Mouse (Mus musculus) liver, postnatal 0 days (tissue): ENCODE data around the gene Efcab7. TPM values are rescaled to one million over a fixed set of nuclear protein-coding genes. Genes with fewer than 3 reads are reported as not detected.
A peak's percentile ranks its signal among the peaks of the same experiment; 100 is the strongest.

Source experiments
- ATAC-seq: fragments of 200-750 bp; cut with Nextera tagmentation; 2 replicates; pipeline ENCODE4 v1.8.0; 2017; ENCODE audit warnings: mild to moderate bottlenecking, moderate library complexity
- DNase-seq: peaks from one replicate; pipeline ENCODE4 v3.0.0-alpha.2; 2016
- H3K27ac ChIP-seq: fragments of 300-500 bp; sonication (generic); 2 replicates; pipeline ENCODE4 v1.5.1; 2014; ENCODE audit warnings: antibody characterized with exemption, moderate library complexity, mild to moderate bottlenecking, low read depth
- H3K27me3 ChIP-seq: fragments of 300-500 bp; sonication (generic); 2 replicates; pipeline ENCODE4 v1.6.1; 2014; ENCODE audit warnings: low read length, control low read depth, mixed read lengths; ENCODE audit not compliant: insufficient read depth
- H3K36me3 ChIP-seq: fragments of 300-500 bp; sonication (generic); replicated peaks from 2 replicates; pipeline ENCODE4 v1.6.1; 2014; ENCODE audit warnings: mild to moderate bottlenecking, control low read depth, low read length, moderate library complexity, mixed read lengths; ENCODE audit not compliant: insufficient read depth
- H3K4me1 ChIP-seq: fragments of 300-500 bp; sonication (generic); 2 replicates; pipeline ENCODE4 v1.6.1; 2014; ENCODE audit warnings: antibody characterized with exemption, mild to moderate bottlenecking, control low read depth; ENCODE audit not compliant: insufficient read depth
- H3K4me2 ChIP-seq: fragments of 300-500 bp; sonication (generic); 2 replicates; pipeline ENCODE4 v1.6.1; 2014; ENCODE audit warnings: low read depth, mild to moderate bottlenecking, low read length, moderate library complexity, mixed read lengths
- H3K4me3 ChIP-seq: fragments of 300-500 bp; sonication (generic); 2 replicates; pipeline ENCODE4 v1.5.1; 2014; ENCODE audit warnings: low read depth, low read length
- H3K9ac ChIP-seq: fragments of 300-500 bp; sonication (generic); replicated peaks from 2 replicates; pipeline ENCODE4 v1.6.1; 2014; ENCODE audit warnings: mild to moderate bottlenecking, moderate library complexity
- H3K9me3 ChIP-seq: fragments of 300-500 bp; sonication (generic); 2 replicates; pipeline ENCODE4 v1.6.1; 2016; ENCODE audit warnings: mild to moderate bottlenecking, control low read depth, low read length, mixed read lengths
- CTCF ChIP-seq: sonication (generic); IDR thresholded peaks from 2 replicates; pipeline ENCODE4 v1.5.1; 2016; ENCODE audit warnings: antibody characterized with exemption, low read depth
- EP300 ChIP-seq: IDR thresholded peaks from 2 replicates; pipeline ENCODE4 v1.6.1; 2016; ENCODE audit warnings: antibody characterized with exemption, low read depth, mild to moderate bottlenecking
- WGBS: fragments of 180-500 bp; shearing (Covaris S2); extraction: QIAGEN DNeasy Blood & Tissue Kit; methylation state at CpG from one replicate; pipeline ENCODE4 v1.1.7; 2014; ENCODE audit not compliant: insufficient replicate concordance; 5-methylcytosine and 5-hydroxymethylcytosine counted together
- polyA plus RNA-seq: library from polyadenylated mRNA; unstranded; fragments of >200 nt; fragmentation: Nextera tagmentation; extraction: Ambion mirVana; gene quantifications from 2 replicates; pipeline ENCODE4 v1.2.1, GENCODE M21; 2015

The Efcab7 gene
- polyA plus RNA-seq, 1 experiment from 2014 or later, result 3.0 TPM

DNA sequence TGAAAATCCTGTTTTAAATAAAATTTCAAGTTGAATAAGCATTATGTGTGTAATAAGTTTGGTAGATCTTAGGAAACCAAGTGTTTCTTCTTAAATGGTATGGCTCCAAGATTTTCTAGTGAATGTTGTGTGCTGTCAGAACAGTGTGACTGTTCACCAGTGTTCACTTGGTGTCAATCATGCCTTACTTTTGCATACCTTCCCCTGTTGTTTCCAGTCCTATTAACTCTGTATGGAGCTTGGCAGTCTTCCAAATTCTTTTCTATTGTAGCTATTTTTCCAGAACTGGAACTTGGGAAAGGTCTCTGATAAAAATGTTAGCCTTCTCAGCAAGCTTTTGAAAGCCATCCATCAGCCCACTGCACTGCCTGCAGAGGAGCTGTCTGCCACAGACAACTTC, 53.4 kb downstream of the Efcab7 start:
- Histone ChIP-seq H3K9me3 (no peaks in the 10 kb centered on the region), H3K27me3 (no peaks in the 10 kb centered on the region), H3K4me1 (no peaks in the 10 kb centered on the region), H3K36me3 (no peaks in the 10 kb centered on the region), H3K4me2 (no peak overlapping the region), H3K27ac (no peak overlapping the region), H3K4me3 (no peak overlapping the region), H3K9ac (no peak overlapping the region)
- no peak for ATAC-seq
- no peak for TF ChIP-seq EP300
- no peak for TF ChIP-seq CTCF
- no peak for DNase-seq

DNA sequence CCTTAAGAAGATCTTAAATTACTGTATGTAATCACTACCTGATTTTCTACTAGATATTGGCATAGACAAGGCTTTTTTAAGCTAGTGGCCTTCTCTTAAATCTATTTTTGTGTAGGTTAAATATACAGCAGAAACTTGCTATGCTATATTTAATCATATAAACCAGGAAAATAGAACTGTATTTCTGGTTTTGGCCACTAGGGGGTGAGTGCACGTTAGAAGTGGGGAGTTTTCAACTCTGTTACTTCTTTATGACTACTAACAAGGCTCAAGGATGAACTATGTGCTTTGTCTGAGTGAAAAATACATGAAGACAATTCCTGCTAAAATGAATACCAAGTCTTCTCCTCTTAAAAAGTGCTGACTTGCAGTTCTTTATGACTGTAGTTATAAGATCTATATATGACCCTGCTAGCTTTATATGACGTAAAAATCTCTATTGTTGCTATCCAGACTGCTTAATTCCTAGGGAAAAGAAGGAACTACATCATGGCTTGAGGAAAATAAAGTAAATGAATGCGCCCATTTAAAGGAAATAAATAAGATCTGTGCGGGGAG, 85.0 kb downstream of the Efcab7 start:
- WGBS, result 63% methylated on average over 4 of the region's 4 CpGs
- Histone ChIP-seq H3K9ac (no peak overlapping the region), H3K27ac (no peak overlapping the region), H3K36me3 (no peaks in the 10 kb centered on the region), H3K9me3 (no peaks in the 10 kb centered on the region), H3K4me1 (no peaks in the 10 kb centered on the region), H3K4me3 (no peak overlapping the region), H3K4me2 (no peak overlapping the region), H3K27me3 (no peaks in the 10 kb centered on the region)
- TF ChIP-seq CTCF (peak; percentile 77), EP300 (no peak)
- ATAC-seq (no peak), DNase-seq (no peak)

DNA sequence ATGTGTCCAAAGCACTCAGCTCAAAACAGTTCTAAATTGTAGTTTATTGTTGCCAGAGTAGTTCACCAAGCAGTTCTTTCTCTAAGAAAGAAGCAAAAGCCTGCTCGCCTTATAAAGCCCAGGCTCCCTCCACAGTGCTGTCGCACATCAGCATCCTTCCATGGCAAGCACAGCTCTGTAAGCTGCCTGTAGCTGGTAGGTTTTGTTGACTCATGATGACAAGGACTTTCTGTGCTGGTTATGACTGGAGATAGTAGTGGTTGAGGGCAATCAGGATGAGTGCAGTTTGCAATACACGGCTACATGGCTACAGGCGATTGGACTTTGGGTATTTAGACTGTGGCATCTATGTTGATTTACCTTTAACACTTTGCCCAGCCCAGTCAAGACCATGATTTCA, 97.4 kb downstream of the Efcab7 start:
- H3K4me2 ChIP-seq, result no peak overlapping the region
- TF ChIP-seq CTCF (no peak), EP300 (peak; percentile 36; the same call in 1 of the 2 replicates)
- peak overlapping the region; percentile 60; the same call in 1 of the 2 replicates for H3K27ac ChIP-seq
- H3K9me3 ChIP-seq, result no peaks in the 10 kb centered on the region
- no peaks in the 10 kb centered on the region for H3K27me3 ChIP-seq
- peaks cover 9% of the 10 kb centered on the region for H3K4me1 ChIP-seq
- peak; percentile 2; the same call in 1 of the 2 replicates for ATAC-seq
- no peak overlapping the region for H3K4me3 ChIP-seq
- H3K36me3 ChIP-seq, result no peaks in the 10 kb centered on the region
- no peak for DNase-seq
- whole genome bisulfite sequencing, result 65% methylated on average over 4 of the region's 4 CpGs
- H3K9ac ChIP-seq, result no peak overlapping the region

DNA sequence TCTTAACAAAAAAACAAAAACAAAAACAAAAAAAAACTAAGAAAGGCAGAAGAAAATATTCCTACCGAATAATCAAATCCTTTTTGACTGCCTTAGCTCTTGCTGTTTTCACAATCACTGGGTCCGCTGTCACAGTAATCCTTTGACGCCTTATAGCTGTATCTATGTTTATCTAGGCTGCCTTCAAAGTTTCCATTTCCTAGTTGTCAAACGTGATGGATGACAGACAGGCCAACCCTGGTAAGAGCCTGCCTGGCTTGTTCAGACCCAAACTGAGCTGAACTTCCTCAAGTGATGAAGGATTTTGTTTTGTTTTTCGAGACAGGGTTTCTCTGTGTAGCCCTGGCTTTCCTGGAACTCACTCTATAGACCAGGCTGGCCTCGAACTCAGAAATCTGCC, 99.5 kb downstream of the Efcab7 start:
- peak overlapping the region; percentile 82; the same call in 1 of the 2 replicates for H3K4me2 ChIP-seq
- no peaks in the 10 kb centered on the region for H3K36me3 ChIP-seq
- H3K4me3 ChIP-seq, result no peak overlapping the region
- WGBS, result 18% methylated on average over 6 of the region's 6 CpGs
- no peak for ATAC-seq
- peaks cover 9% of the 10 kb centered on the region for H3K4me1 ChIP-seq
- H3K9ac ChIP-seq, result no peak overlapping the region
- no peak for DNase-seq
- no peaks in the 10 kb centered on the region for H3K9me3 ChIP-seq
- no peaks in the 10 kb centered on the region for H3K27me3 ChIP-seq
- TF ChIP-seq CTCF, result no peak
- TF ChIP-seq EP300, result no peak
- H3K27ac ChIP-seq, result peak overlapping the region; percentile 55

DNA sequence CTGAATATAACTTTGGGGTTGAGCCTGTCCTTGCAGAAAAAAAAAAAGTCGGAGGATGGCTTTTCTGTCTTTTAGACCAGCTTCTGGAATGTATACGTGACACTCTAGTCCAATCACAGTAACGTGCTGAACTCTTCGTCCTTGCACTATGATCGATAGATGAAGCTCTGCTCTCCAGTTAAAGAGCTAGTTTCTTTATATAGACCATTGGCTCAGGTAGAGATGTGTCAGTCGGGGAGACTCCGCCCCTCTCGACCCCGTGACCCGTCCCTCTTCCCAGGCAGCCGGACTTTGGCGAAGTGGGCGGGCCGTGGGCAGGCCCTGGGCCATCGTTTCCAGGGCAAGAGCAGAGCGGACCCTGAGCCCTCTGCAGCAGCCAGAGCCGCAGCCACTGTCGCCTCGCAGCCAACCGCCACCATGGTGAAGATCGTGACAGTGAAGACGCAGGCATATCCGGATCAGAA, 100.2 kb downstream of the Efcab7 start, which contains the start of gene Pgm1:
Gene Pgm1 (plus strand): TSS at position 266 of the 464 bp plus-strand sequence.
- Histone ChIP-seq H3K9me3 (no peaks in the 10 kb centered on the region), H3K9ac (peak within 1 kb of the TSS; percentile 78), H3K36me3 (no peaks in the 10 kb centered on the region), H3K4me1 (peaks cover 12% of the 10 kb centered on the region), H3K4me2 (peak within 1 kb of the TSS; percentile 82), H3K4me3 (peak within 1 kb of the TSS; percentile 71), H3K27me3 (no peaks in the 10 kb centered on the region), H3K27ac (peak within 1 kb of the TSS; percentile 98)
- ATAC-seq, result peak; percentile 84
- peak; percentile 89 for DNase-seq
- TF ChIP-seq EP300 (no peak; the same call in 1 of the 2 replicates), CTCF (no peak)
- 1% methylated on average over 23 of the region's 23 CpGs for WGBS

DNA sequence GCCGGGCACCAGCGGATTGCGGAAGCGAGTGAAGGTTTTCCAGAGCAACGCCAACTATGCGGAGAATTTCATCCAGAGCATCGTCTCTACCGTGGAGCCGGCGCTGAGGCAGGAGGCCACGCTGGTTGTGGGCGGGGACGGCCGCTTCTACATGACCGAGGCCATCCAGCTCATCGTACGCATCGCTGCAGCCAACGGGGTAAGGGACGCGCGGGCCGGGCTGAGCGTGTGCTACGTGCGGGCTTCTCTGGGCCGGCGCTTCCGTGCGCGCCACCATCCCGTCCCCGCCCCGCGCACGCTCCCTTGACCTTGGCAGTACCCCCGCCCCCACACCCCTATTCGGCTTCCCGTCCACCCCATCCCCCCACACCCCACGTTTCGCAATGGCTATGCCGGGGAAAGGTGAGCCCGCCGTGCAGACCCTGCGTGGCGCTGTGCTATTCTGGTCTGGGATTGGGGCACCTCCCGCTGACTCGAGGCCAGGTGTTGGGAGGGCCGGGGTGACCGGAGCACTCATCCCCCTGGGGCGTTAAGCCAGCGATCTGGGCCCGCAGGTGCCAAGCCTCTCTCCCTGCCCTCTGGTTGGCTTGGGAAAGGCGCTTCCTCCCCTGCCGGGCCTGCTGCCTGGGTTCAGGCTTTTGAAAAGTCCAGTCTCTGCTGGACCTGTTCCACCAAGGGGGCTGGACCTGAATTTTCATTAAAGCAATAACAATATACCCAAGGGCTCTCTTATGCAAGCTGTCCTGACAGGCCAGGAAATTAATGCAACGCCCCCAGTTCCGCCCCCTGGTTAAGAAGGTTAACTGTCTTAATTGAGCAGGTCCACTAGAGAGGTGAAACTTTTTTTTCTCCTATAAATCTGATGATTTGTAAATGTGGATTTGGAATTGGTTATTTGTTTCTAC, 100.9 kb downstream of the Efcab7 start, which contains the start of gene Itgb3bp:
Gene Itgb3bp (minus strand): TSS at position 201 of the 905 bp plus-strand sequence.
- peak; percentile 53; the same call in 1 of the 2 replicates for TF ChIP-seq EP300
- TF ChIP-seq CTCF, result 0 out of 2 replicates have a peak, but pooled peaks have one; percentile 5

More for the DNA sequence above, 100.9 kb downstream of the Efcab7 start, which contains the start of gene Itgb3bp:
- WGBS, result 1% methylated on average over 55 of the region's 57 CpGs
- H3K36me3 ChIP-seq, result no peaks in the 10 kb centered on the region
- DNase-seq, result peak; percentile 88
- H3K4me1 ChIP-seq, result peaks cover 12% of the 10 kb centered on the region
- peak within 1 kb of the TSS; percentile 98 for H3K27ac ChIP-seq
- peak within 1 kb of the TSS; percentile 78 for H3K9ac ChIP-seq
- ATAC-seq, result peak; percentile 79
- peak within 1 kb of the TSS; percentile 71 for H3K4me3 ChIP-seq
- H3K9me3 ChIP-seq, result no peaks in the 10 kb centered on the region
- peak within 1 kb of the TSS; percentile 82 for H3K4me2 ChIP-seq
- no peaks in the 10 kb centered on the region for H3K27me3 ChIP-seq
